In genomic region chr9:99048724-99049250, GRCm38 (mm10) we compare ENCODE assay signal across 16 mouse cellular contexts. TPM values are rescaled to one million over a fixed set of nuclear protein-coding genes. Genes with fewer than 3 reads are reported as not detected.
A peak's percentile ranks its signal among the peaks of the same experiment; 100 is the strongest.
DNase-seq lines count a peak whose midpoint lies in the region; ATAC-seq lines count a peak whose summit lies in the region.
"Had no signal": no experiment of that assay in that cellular context is flagged by ENCODE, and none has a peak within 500 bp of the region (broad histone marks: within the 10 kb centered on the region; RNA-seq: fewer than 3 reads in every experiment).

No protein-coding gene starts in this region.

- 79% methylated on average over 1 of the region's 1 CpGs for WGBS in heart, embryonic 11.5 days (ENCODE audit: insufficient replicate concordance)
- WGBS in midbrain, embryonic 14.5 days, result 89% methylated on average over 1 of the region's 1 CpGs
- WGBS in midbrain, embryonic 16.5 days, result 74% methylated on average over 1 of the region's 1 CpGs

- DNase-seq in heart, adult 18-20 months, result peak; percentile 31 to 42
- DNase-seq in midbrain, embryonic 14.5 days, result peak; percentile 70
- peak; percentile 48 for DNase-seq in heart, postnatal 4 days
- no peak for DNase-seq in urinary bladder, adult 2 months (ENCODE audit: low spot score)
- DNase-seq in neural tube, embryonic 10.5 days (ENCODE audit: extremely low spot score, low spot score), result no peak
- DNase-seq in cerebellum, postnatal 36 days, result no peak
- DNase-seq: cerebellum, adult 11 months; gastrocnemius, postnatal 14 days; right cerebral cortex, postnatal 4 days; thymus, adult 18-20 months had no signal

- no peak overlapping the region for H3K4me2 ChIP-seq in heart, embryonic 11.5 days
- H3K4me2 ChIP-seq in midbrain, embryonic 14.5 days (ENCODE audit: low read length), result no peak overlapping the region
- no peak overlapping the region for H3K4me2 ChIP-seq in midbrain, embryonic 16.5 days (ENCODE audit: low read length)
- H3K4me2 ChIP-seq: neural tube, embryonic 13.5 days had no signal

- no peak overlapping the region for H3K4me3 ChIP-seq in heart, embryonic 11.5 days (ENCODE audit: low read depth, low read length)
- no peak overlapping the region for H3K4me3 ChIP-seq in midbrain, embryonic 14.5 days (replicated peaks; ENCODE audit: low read depth, low read length)
- H3K4me3 ChIP-seq in midbrain, embryonic 16.5 days (ENCODE audit: low read depth, low read length), result no peak overlapping the region
- H3K4me3 ChIP-seq: neural tube, embryonic 13.5 days had no signal

- peaks cover 4% of the 10 kb centered on the region; the same call in 1 of the 2 replicates for H3K4me1 ChIP-seq in heart, embryonic 11.5 days (ENCODE audit: control insufficient read depth, insufficient read depth, low read length)
- no peaks in the 10 kb centered on the region for H3K4me1 ChIP-seq in midbrain, embryonic 14.5 days (ENCODE audit: control insufficient read depth, insufficient read depth, low read length)
- H3K4me1 ChIP-seq in midbrain, embryonic 16.5 days (ENCODE audit: control insufficient read depth, insufficient read depth, low read length), result no peaks in the 10 kb centered on the region

- no peak overlapping the region for H3K27ac ChIP-seq in heart, embryonic 11.5 days (ENCODE audit: low read depth, low read length)
- no peak overlapping the region for H3K27ac ChIP-seq in midbrain, embryonic 14.5 days (replicated peaks; ENCODE audit: low read depth, low read length)
- H3K27ac ChIP-seq in midbrain, embryonic 16.5 days (ENCODE audit: low read length), result no peak overlapping the region
- H3K27ac ChIP-seq: macrophage had no signal

- ATAC-seq in heart, embryonic 11.5 days (replicated peaks; ENCODE audit: insufficient number of reproducible peaks, low FRiP score, low TSS enrichment), result no peak
- no peak for ATAC-seq in midbrain, embryonic 14.5 days (ENCODE audit: low FRiP score, low TSS enrichment)
- ATAC-seq in midbrain, embryonic 16.5 days, result no peak
- ATAC-seq: inflammation-experienced regulatory T-cells, adult 6 months had no signal

- no peaks in the 10 kb centered on the region for H3K9me3 ChIP-seq in heart, embryonic 11.5 days (replicated peaks; ENCODE audit: control insufficient read depth, low read length)
- no peaks in the 10 kb centered on the region for H3K9me3 ChIP-seq in midbrain, embryonic 14.5 days (ENCODE audit: control insufficient read depth, low read length)
- H3K9me3 ChIP-seq in midbrain, embryonic 16.5 days (replicated peaks; ENCODE audit: control insufficient read depth, low read length, poor library complexity, severe bottlenecking), result no peaks in the 10 kb centered on the region
- H3K9me3 ChIP-seq: neural tube, embryonic 13.5 days had no signal

- no peaks in the 10 kb centered on the region for H3K27me3 ChIP-seq in heart, embryonic 11.5 days (ENCODE audit: control insufficient read depth, insufficient read depth, low read length)
- no peaks in the 10 kb centered on the region for H3K27me3 ChIP-seq in midbrain, embryonic 14.5 days (ENCODE audit: control insufficient read depth, insufficient read depth, low read length)
- H3K27me3 ChIP-seq in midbrain, embryonic 16.5 days (ENCODE audit: control insufficient read depth, insufficient read depth, low read depth, low read length), result no peaks in the 10 kb centered on the region
- H3K27me3 ChIP-seq: neural tube, embryonic 13.5 days had no signal

- no peak overlapping the region for H3K9ac ChIP-seq in heart, embryonic 11.5 days (ENCODE audit: low read depth, low read length)
- H3K9ac ChIP-seq in midbrain, embryonic 14.5 days (replicated peaks; ENCODE audit: low read length), result no peak overlapping the region
- H3K9ac ChIP-seq in midbrain, embryonic 16.5 days (ENCODE audit: low read depth, low read length), result no peak overlapping the region
- H3K9ac ChIP-seq: neural tube, embryonic 13.5 days had no signal

- H3K36me3 ChIP-seq in heart, embryonic 11.5 days (ENCODE audit: control insufficient read depth, insufficient read depth, low read length), result no peaks in the 10 kb centered on the region
- peaks cover 31% of the 10 kb centered on the region for H3K36me3 ChIP-seq in midbrain, embryonic 14.5 days (ENCODE audit: control insufficient read depth, insufficient read depth, low read length)
- peaks cover 8% of the 10 kb centered on the region; the same call in 1 of the 2 replicates for H3K36me3 ChIP-seq in midbrain, embryonic 16.5 days (ENCODE audit: control insufficient read depth, insufficient read depth, low read length)

RNA-seq across cellular contexts. Expression of gene Gm1123, which starts 13.3 kb away (rescaled TPM):
- total RNA-seq in heart, adult 18-20 months (2021), result under 1 TPM in 1 of 2 experiments, not detected in 1; 0.18 TPM
- 0.10 TPM in 1 of 2 replicates, not detected in the other for polyA plus RNA-seq in heart, embryonic 11.5 days (2014; fragmentation: Nextera tagmentation; extraction: Ambion mirVana)
- not detected in 2 replicates for polyA plus RNA-seq in midbrain, embryonic 14.5 days (2014; fragmentation: Nextera tagmentation; extraction: Ambion mirVana)
- 0.19 TPM in 1 of 2 replicates, not detected in the other for polyA plus RNA-seq in midbrain, embryonic 16.5 days (2015; fragmentation: Nextera tagmentation; extraction: Ambion mirVana)
- total RNA-seq in heart, postnatal 4 days (2021), result not detected
- polyA plus RNA-seq in urinary bladder, adult 2 months (2012; rRNA removed), result not detected in 2 replicates
- total RNA-seq: gastrocnemius, postnatal 14 days; left cerebral cortex, postnatal 14 days had no signal
- polyA plus RNA-seq: macrophage had no signal

Comparison
In these comparisons a context has a peak if more than half of its experiments do, and no peak if none do; other contexts are left out.
1. DNase-seq: peak in heart, adult 18-20 months (2 of 2), midbrain, embryonic 14.5 days (single experiment) and heart, postnatal 4 days (single experiment); none in urinary bladder, adult 2 months (single experiment), neural tube, embryonic 10.5 days (single experiment) and cerebellum, postnatal 36 days (0 of 2).